Mouse (Mus musculus): ENCODE measurements around the gene Znrf3. TPM values are rescaled to one million over a fixed set of nuclear protein-coding genes. Genes with fewer than 3 reads are reported as not detected.
A peak's percentile ranks its signal among the peaks of the same experiment; 100 is the strongest.

The Znrf3 gene
- total and polyA plus RNA-seq, 2 experiments from 2014 or later: 7.8 to 12.5 TPM

- Histone ChIP-seq H3K9ac (replicated peaks; ENCODE audit: low read length, poor library complexity, severe bottlenecking) (no peak overlapping the region), H3K4me2 (ENCODE audit: low read depth, low read length, poor library complexity, severe bottlenecking) (no peak overlapping the region), H3K27me3 (ENCODE audit: insufficient read depth, low read length) (no peaks in the 10 kb centered on the region), H3K4me3 (ENCODE audit: low read depth, low read length) (no peak overlapping the region), H3K4me1 (ENCODE audit: insufficient read depth, low read length) (no peaks in the 10 kb centered on the region), H3K9me3 (ENCODE audit: low read length) (no peaks in the 10 kb centered on the region), H3K36me3 (ENCODE audit: insufficient read depth, low read length) (no peaks in the 10 kb centered on the region), H3K27ac (ENCODE audit: low read depth, low read length) (no peak overlapping the region)
- 11% methylated on average over 5 of the region's 5 CpGs for WGBS
- ATAC-seq (ENCODE audit: low FRiP score) (no peak), DNase-seq (ENCODE audit: low spot score) (peak; percentile 82)
- peak; percentile 90 for TF ChIP-seq CTCF (IDR thresholded peaks at IDR 0.05)
These were observed 29.5 kb upstream of the Znrf3 start for GRCm38 (mm10) chr11:5474130-5474529.

- 71% methylated on average over 3 of the region's 3 CpGs for WGBS
- TF ChIP-seq CTCF (IDR thresholded peaks at IDR 0.05): no peak
- ATAC-seq (ENCODE audit: low FRiP score) (no peak), DNase-seq (ENCODE audit: low spot score) (peak; percentile 24)
- Histone ChIP-seq H3K4me3 (ENCODE audit: low read depth, low read length) (no peak overlapping the region), H3K27me3 (ENCODE audit: insufficient read depth, low read length) (no peaks in the 10 kb centered on the region), H3K4me1 (ENCODE audit: insufficient read depth, low read length) (no peaks in the 10 kb centered on the region), H3K9me3 (ENCODE audit: low read length) (no peaks in the 10 kb centered on the region), H3K27ac (ENCODE audit: low read depth, low read length) (no peak overlapping the region), H3K36me3 (ENCODE audit: insufficient read depth, low read length) (no peaks in the 10 kb centered on the region), H3K9ac (replicated peaks; ENCODE audit: low read length, poor library complexity, severe bottlenecking) (no peak overlapping the region), H3K4me2 (ENCODE audit: low read depth, low read length, poor library complexity, severe bottlenecking) (no peak overlapping the region)
These were observed 25.4 kb upstream of the Znrf3 start for GRCm38 (mm10) chr11:5470055-5470454.

GRCm38 (mm10) chr11:5469084-5469483 lies 24.4 kb upstream of the Znrf3 start:
- no peak overlapping the region for H3K4me3 ChIP-seq (ENCODE audit: low read depth, low read length)
- ATAC-seq (ENCODE audit: low FRiP score) (no peak), DNase-seq (ENCODE audit: low spot score) (peak; percentile 18)
- H3K4me2 ChIP-seq (ENCODE audit: low read depth, low read length, poor library complexity, severe bottlenecking): no peak overlapping the region
- H3K9me3 ChIP-seq (ENCODE audit: low read length): no peaks in the 10 kb centered on the region
- no peak overlapping the region for H3K27ac ChIP-seq (ENCODE audit: low read depth, low read length)
- no peaks in the 10 kb centered on the region for H3K36me3 ChIP-seq (ENCODE audit: insufficient read depth, low read length)
- no peaks in the 10 kb centered on the region for H3K4me1 ChIP-seq (ENCODE audit: insufficient read depth, low read length)
- TF ChIP-seq CTCF (IDR thresholded peaks at IDR 0.05): peak; percentile 72
- no peak overlapping the region for H3K9ac ChIP-seq (replicated peaks; ENCODE audit: low read length, poor library complexity, severe bottlenecking)
- H3K27me3 ChIP-seq (ENCODE audit: insufficient read depth, low read length): no peaks in the 10 kb centered on the region
- WGBS: 88% methylated on average over 3 of the region's 3 CpGs

- no peaks in the 10 kb centered on the region for H3K36me3 ChIP-seq (ENCODE audit: insufficient read depth, low read length)
- H3K27me3 ChIP-seq (ENCODE audit: insufficient read depth, low read length): no peaks in the 10 kb centered on the region
- 34% methylated on average over 2 of the region's 2 CpGs for WGBS
- H3K27ac ChIP-seq (ENCODE audit: low read depth, low read length): no peak overlapping the region
- H3K9me3 ChIP-seq (ENCODE audit: low read length): no peaks in the 10 kb centered on the region
- ATAC-seq (ENCODE audit: low FRiP score) (no peak), DNase-seq (ENCODE audit: low spot score) (no peak)
- H3K4me3 ChIP-seq (ENCODE audit: low read depth, low read length): no peak overlapping the region
- H3K4me2 ChIP-seq (ENCODE audit: low read depth, low read length, poor library complexity, severe bottlenecking): no peak overlapping the region
- no peaks in the 10 kb centered on the region for H3K4me1 ChIP-seq (ENCODE audit: insufficient read depth, low read length)
- no peak overlapping the region for H3K9ac ChIP-seq (replicated peaks; ENCODE audit: low read length, poor library complexity, severe bottlenecking)
- TF ChIP-seq CTCF (IDR thresholded peaks at IDR 0.05): no peak
These were observed 23.8 kb upstream of the Znrf3 start for GRCm38 (mm10) chr11:5468471-5468870.

- H3K9ac ChIP-seq (replicated peaks; ENCODE audit: low read length, poor library complexity, severe bottlenecking): no peak overlapping the region
- no peaks in the 10 kb centered on the region for H3K36me3 ChIP-seq (ENCODE audit: insufficient read depth, low read length)
- no peaks in the 10 kb centered on the region for H3K27me3 ChIP-seq (ENCODE audit: insufficient read depth, low read length)
- H3K27ac ChIP-seq (ENCODE audit: low read depth, low read length): no peak overlapping the region
- H3K9me3 ChIP-seq (ENCODE audit: low read length): no peaks in the 10 kb centered on the region
- 77% methylated on average over 6 of the region's 6 CpGs for WGBS
- ATAC-seq (ENCODE audit: low FRiP score) (no peak), DNase-seq (ENCODE audit: low spot score) (no peak)
- no peak overlapping the region for H3K4me2 ChIP-seq (ENCODE audit: low read depth, low read length, poor library complexity, severe bottlenecking)
- no peaks in the 10 kb centered on the region for H3K4me1 ChIP-seq (ENCODE audit: insufficient read depth, low read length)
- no peak for TF ChIP-seq CTCF (IDR thresholded peaks at IDR 0.05)
- H3K4me3 ChIP-seq (ENCODE audit: low read depth, low read length): no peak overlapping the region
These were observed 7.3 kb upstream of the Znrf3 start for GRCm38 (mm10) chr11:5451923-5452322.

- DNase-seq (ENCODE audit: low spot score) (no peak), ATAC-seq (ENCODE audit: low FRiP score) (no peak)
- peak; percentile 37 for TF ChIP-seq CTCF (IDR thresholded peaks at IDR 0.05)
- WGBS: 66% methylated on average over 4 of the region's 4 CpGs
- no peak overlapping the region for H3K9ac ChIP-seq (replicated peaks; ENCODE audit: low read length, poor library complexity, severe bottlenecking)
- no peaks in the 10 kb centered on the region for H3K9me3 ChIP-seq (ENCODE audit: low read length)
- no peak overlapping the region for H3K4me2 ChIP-seq (ENCODE audit: low read depth, low read length, poor library complexity, severe bottlenecking)
- H3K4me1 ChIP-seq (ENCODE audit: insufficient read depth, low read length): no peaks in the 10 kb centered on the region
- H3K36me3 ChIP-seq (ENCODE audit: insufficient read depth, low read length): no peaks in the 10 kb centered on the region
- no peak overlapping the region for H3K27ac ChIP-seq (ENCODE audit: low read depth, low read length)
- H3K4me3 ChIP-seq (ENCODE audit: low read depth, low read length): no peak overlapping the region
- no peaks in the 10 kb centered on the region for H3K27me3 ChIP-seq (ENCODE audit: insufficient read depth, low read length)
These were observed 6.7 kb upstream of the Znrf3 start for GRCm38 (mm10) chr11:5451341-5451740.
